Mouse (Mus musculus) CD4-positive helper T cell, adult 2 months (primary cell): Measurements from ENCODE around the gene Xxylt1.

Experiments
- DNase-seq: peaks from one replicate; pipeline ENCODE4 v3.0.0-alpha.2; 2012; ENCODE audit warnings: low read depth, missing footprints, low spot score

Gene Xxylt1

GRCm38 (mm10) chr16:30992568-30992967 lies 88.7 kb downstream of the Xxylt1 start:
- no peak for DNase-seq

GRCm38 (mm10) chr16:30990661-30991060 lies 90.6 kb downstream of the Xxylt1 start:
- no peak for DNase-seq

- no peak for DNase-seq
Measured at GRCm38 (mm10) chr16:30988225-30988624, 93.0 kb downstream of the Xxylt1 start.

- DNase-seq: no peak
Measured at GRCm38 (mm10) chr16:30987684-30988083, 93.5 kb downstream of the Xxylt1 start.

- DNase-seq: no peak
Measured at GRCm38 (mm10) chr16:30984826-30985545, 96.2 kb downstream of the Xxylt1 start.

- DNase-seq: no peak
Measured at GRCm38 (mm10) chr16:30984101-30984500, 97.1 kb downstream of the Xxylt1 start.

GRCm38 (mm10) chr16:30983699-30984098 lies 97.5 kb downstream of the Xxylt1 start:
- DNase-seq: no peak

- no peak for DNase-seq
Measured at GRCm38 (mm10) chr16:30983281-30983680, 98.0 kb downstream of the Xxylt1 start.

GRCm38 (mm10) chr16:30981345-30981744 lies 99.9 kb downstream of the Xxylt1 start:
- DNase-seq: no peak

GRCm38 (mm10) chr16:30979905-30980304 lies 101.3 kb downstream of the Xxylt1 start:
- DNase-seq: no peak

GRCm38 (mm10) chr16:30977728-30978127 lies 103.5 kb downstream of the Xxylt1 start:
- no peak for DNase-seq

- DNase-seq: peak; percentile 87
Measured at GRCm38 (mm10) chr16:30977186-30977585, 104.0 kb downstream of the Xxylt1 start.

GRCm38 (mm10) chr16:30974549-30974948 lies 106.7 kb downstream of the Xxylt1 start:
- no peak for DNase-seq

- DNase-seq: no peak
Measured at GRCm38 (mm10) chr16:30973416-30973815, 107.8 kb downstream of the Xxylt1 start.

GRCm38 (mm10) chr16:30971950-30972541 lies 109.2 kb downstream of the Xxylt1 start:
- DNase-seq: peak; percentile 65

GRCm38 (mm10) chr16:30969266-30970064 lies 111.8 kb downstream of the Xxylt1 start:
- DNase-seq: no peak

- no peak for DNase-seq
Measured at GRCm38 (mm10) chr16:30968402-30969151, 112.7 kb downstream of the Xxylt1 start.

- no peak for DNase-seq
Measured at GRCm38 (mm10) chr16:30966684-30967083, 114.5 kb downstream of the Xxylt1 start.

- DNase-seq: no peak
Measured at GRCm38 (mm10) chr16:30964891-30965290, 116.3 kb downstream of the Xxylt1 start.

- DNase-seq: no peak
Measured at GRCm38 (mm10) chr16:30964411-30964810, 116.8 kb downstream of the Xxylt1 start.

- DNase-seq: no peak
Measured at GRCm38 (mm10) chr16:30962515-30962914, 118.7 kb downstream of the Xxylt1 start.

GRCm38 (mm10) chr16:30961176-30961575 lies 120.1 kb downstream of the Xxylt1 start:
- DNase-seq: no peak
